Mouse (Mus musculus): Measurements from ENCODE around the gene A4gnt. TPM values are rescaled to one million over a fixed set of nuclear protein-coding genes. Genes with fewer than 3 reads are reported as not detected.

Gene A4gnt
- polyA plus RNA-seq, 1 experiment from 2014 or later, result not detected

DNA sequence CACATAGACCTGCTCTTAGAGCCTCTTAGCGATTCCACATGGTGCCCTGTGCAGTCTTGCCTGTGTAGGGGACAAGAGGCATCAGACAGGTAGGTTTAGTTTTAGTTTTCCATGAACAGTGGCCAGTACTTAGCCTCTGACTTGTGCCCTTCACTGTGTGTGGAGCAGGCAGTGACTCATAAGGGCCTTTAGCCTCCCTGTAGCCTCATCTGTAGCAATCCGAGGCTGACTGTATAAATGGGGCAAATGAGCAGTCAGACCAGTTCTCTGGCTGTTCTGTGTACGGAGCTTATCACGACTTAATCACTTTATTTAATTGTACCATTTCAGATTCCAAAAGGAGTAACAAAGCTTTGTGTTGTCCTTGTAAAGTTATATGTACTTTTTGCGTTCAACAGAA, 27.7 kb downstream of the A4gnt start:
- no peak overlapping the region for H3K4me2 ChIP-seq (ENCODE audit: low read depth, severe bottlenecking)
- no peaks in the 10 kb centered on the region for H3K27me3 ChIP-seq (ENCODE audit: control insufficient read depth, insufficient read depth, low read length)
- no peak overlapping the region for H3K27ac ChIP-seq (replicated peaks; ENCODE audit: low read depth, low read length)
- no peaks in the 10 kb centered on the region for H3K4me1 ChIP-seq (ENCODE audit: control insufficient read depth, insufficient read depth, low read length)
- no peaks in the 10 kb centered on the region for H3K9me3 ChIP-seq (ENCODE audit: control insufficient read depth, low read length)
- peaks cover 4% of the 10 kb centered on the region for H3K36me3 ChIP-seq (ENCODE audit: control insufficient read depth, insufficient read depth, low read length)
- H3K9ac ChIP-seq (ENCODE audit: low read length), result no peak overlapping the region
- no peak overlapping the region for H3K4me3 ChIP-seq (ENCODE audit: low read depth, low read length)
- 96% methylated on average over 5 of the region's 5 CpGs for WGBS
- DNase-seq (ENCODE audit: low spot score) (no peak), ATAC-seq (ENCODE audit: insufficient number of reproducible peaks, low FRiP score, low TSS enrichment, low read depth) (no peak)

GRCm38 (mm10) chr9:99645416-99645815, 33.1 kb downstream of the A4gnt start:
- no peak for ATAC-seq (ENCODE audit: insufficient number of reproducible peaks, low FRiP score, low TSS enrichment, low read depth)
- Histone ChIP-seq H3K4me2 (ENCODE audit: low read depth, severe bottlenecking) (no peak overlapping the region), H3K4me1 (ENCODE audit: control insufficient read depth, insufficient read depth, low read length) (no peaks in the 10 kb centered on the region), H3K4me3 (ENCODE audit: low read depth, low read length) (no peak overlapping the region), H3K27ac (replicated peaks; ENCODE audit: low read depth, low read length) (no peak overlapping the region), H3K27me3 (ENCODE audit: control insufficient read depth, insufficient read depth, low read length) (no peaks in the 10 kb centered on the region), H3K9ac (ENCODE audit: low read length) (no peak overlapping the region), H3K36me3 (ENCODE audit: control insufficient read depth, insufficient read depth, low read length) (peaks cover 11% of the 10 kb centered on the region), H3K9me3 (ENCODE audit: control insufficient read depth, low read length) (no peaks in the 10 kb centered on the region)
- WGBS, result 90% methylated on average over 6 of the region's 6 CpGs
- no peak for DNase-seq (ENCODE audit: low spot score)

DNA sequence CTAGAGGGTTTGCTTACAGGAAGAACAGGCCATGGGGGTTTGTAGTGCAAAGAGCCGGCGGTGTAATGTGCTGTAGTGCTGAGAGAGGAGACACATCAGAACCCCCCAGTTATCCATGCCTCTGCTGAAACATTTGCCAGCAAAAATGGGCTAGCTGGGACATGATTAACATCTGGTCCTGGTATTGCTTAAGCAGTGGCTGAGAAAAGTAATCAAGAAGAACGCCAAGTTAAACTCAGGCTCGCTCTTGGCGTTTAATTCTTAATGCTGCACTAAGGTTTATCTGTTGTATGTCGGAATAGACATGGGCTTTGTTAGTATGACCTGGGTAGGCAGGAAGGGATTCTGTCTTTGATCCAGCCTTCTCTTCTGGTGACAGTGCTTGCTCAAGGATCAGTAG, 33.8 kb downstream of the A4gnt start:
- WGBS, result 95% methylated on average over 6 of the region's 6 CpGs
- H3K27me3 ChIP-seq (ENCODE audit: control insufficient read depth, insufficient read depth, low read length), result no peaks in the 10 kb centered on the region
- no peak overlapping the region for H3K4me2 ChIP-seq (ENCODE audit: low read depth, severe bottlenecking)
- H3K4me1 ChIP-seq (ENCODE audit: control insufficient read depth, insufficient read depth, low read length), result no peaks in the 10 kb centered on the region
- DNase-seq (ENCODE audit: low spot score), result no peak
- no peak for ATAC-seq (ENCODE audit: insufficient number of reproducible peaks, low FRiP score, low TSS enrichment, low read depth)
- peaks cover 11% of the 10 kb centered on the region for H3K36me3 ChIP-seq (ENCODE audit: control insufficient read depth, insufficient read depth, low read length)
- H3K27ac ChIP-seq (replicated peaks; ENCODE audit: low read depth, low read length), result no peak overlapping the region
- no peak overlapping the region for H3K4me3 ChIP-seq (ENCODE audit: low read depth, low read length)
- H3K9me3 ChIP-seq (ENCODE audit: control insufficient read depth, low read length), result no peaks in the 10 kb centered on the region
- no peak overlapping the region for H3K9ac ChIP-seq (ENCODE audit: low read length)

- DNase-seq (ENCODE audit: low spot score) (no peak), ATAC-seq (ENCODE audit: insufficient number of reproducible peaks, low FRiP score, low TSS enrichment, low read depth) (no peak)
- Histone ChIP-seq H3K9ac (ENCODE audit: low read length) (no peak overlapping the region), H3K4me2 (ENCODE audit: low read depth, severe bottlenecking) (no peak overlapping the region), H3K9me3 (ENCODE audit: control insufficient read depth, low read length) (no peaks in the 10 kb centered on the region), H3K36me3 (ENCODE audit: control insufficient read depth, insufficient read depth, low read length) (peaks cover 9% of the 10 kb centered on the region; the same call in 1 of the 2 replicates), H3K27me3 (ENCODE audit: control insufficient read depth, insufficient read depth, low read length) (no peaks in the 10 kb centered on the region), H3K27ac (replicated peaks; ENCODE audit: low read depth, low read length) (no peak overlapping the region), H3K4me3 (ENCODE audit: low read depth, low read length) (no peak overlapping the region), H3K4me1 (ENCODE audit: control insufficient read depth, insufficient read depth, low read length) (no peaks in the 10 kb centered on the region)
- 82% methylated on average over 10 of the region's 10 CpGs for WGBS
These were observed 48.5 kb downstream of the A4gnt start for GRCm38 (mm10) chr9:99660756-99661155.

DNA sequence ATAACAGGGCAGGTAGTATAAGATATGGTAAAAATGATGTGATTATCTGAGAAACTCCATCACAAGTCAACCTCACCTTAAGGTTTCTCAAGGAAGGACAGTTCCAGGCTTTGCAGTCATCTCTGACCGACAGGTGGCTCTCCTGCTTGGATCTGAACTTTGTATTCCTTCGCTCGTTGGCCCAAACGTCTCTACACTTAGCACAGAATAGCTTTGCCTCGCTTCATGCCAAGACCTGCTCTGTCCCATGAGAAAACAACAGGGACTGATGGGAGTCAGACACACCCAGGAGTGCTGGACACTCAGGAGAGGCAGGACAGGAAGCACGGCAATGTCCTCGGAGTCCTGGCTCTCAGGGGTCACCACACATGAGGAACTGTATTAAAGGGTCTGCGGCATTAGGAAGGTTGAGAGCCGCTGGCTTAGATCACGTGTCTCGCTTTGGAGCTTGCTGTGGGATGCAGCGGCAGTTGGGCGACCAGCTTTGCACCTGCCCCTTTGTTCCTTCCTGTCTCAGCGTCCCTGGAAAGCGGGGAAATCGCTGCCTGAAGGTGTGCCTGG, 49.4 kb downstream of the A4gnt start:
- Histone ChIP-seq H3K4me3 (ENCODE audit: low read depth, low read length) (no peak overlapping the region), H3K4me2 (ENCODE audit: low read depth, severe bottlenecking) (no peak overlapping the region), H3K36me3 (ENCODE audit: control insufficient read depth, insufficient read depth, low read length) (peaks cover 9% of the 10 kb centered on the region; the same call in 1 of the 2 replicates), H3K27ac (replicated peaks; ENCODE audit: low read depth, low read length) (no peak overlapping the region), H3K9ac (ENCODE audit: low read length) (no peak overlapping the region), H3K27me3 (ENCODE audit: control insufficient read depth, insufficient read depth, low read length) (no peaks in the 10 kb centered on the region), H3K9me3 (ENCODE audit: control insufficient read depth, low read length) (no peaks in the 10 kb centered on the region), H3K4me1 (ENCODE audit: control insufficient read depth, insufficient read depth, low read length) (no peaks in the 10 kb centered on the region)
- DNase-seq (ENCODE audit: low spot score) (no peak), ATAC-seq (ENCODE audit: insufficient number of reproducible peaks, low FRiP score, low TSS enrichment, low read depth) (no peak)
- 82% methylated on average over 16 of the region's 16 CpGs for WGBS

DNA sequence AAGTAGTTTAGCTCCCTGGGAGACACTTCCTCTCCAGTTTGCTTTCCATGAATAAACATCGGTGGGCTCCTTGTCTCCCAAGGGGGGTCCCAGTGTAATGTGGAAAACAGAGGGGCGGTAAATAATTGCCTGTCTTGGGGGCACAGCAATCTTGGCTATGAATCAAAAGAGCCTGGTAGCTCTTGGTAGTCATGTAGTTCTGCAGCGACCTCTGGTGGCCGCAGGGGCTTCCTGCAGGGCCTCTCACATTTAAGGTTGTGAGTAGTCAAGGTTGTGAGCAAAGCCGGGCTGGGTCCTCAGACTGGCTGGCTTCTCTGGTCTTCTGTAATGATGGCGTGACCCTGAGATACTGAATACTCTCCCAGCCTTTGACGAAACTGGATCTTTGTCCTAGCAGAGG, 50.1 kb downstream of the A4gnt start:
- Histone ChIP-seq H3K36me3 (ENCODE audit: control insufficient read depth, insufficient read depth, low read length) (peaks cover 12% of the 10 kb centered on the region; the same call in 1 of the 2 replicates), H3K27ac (replicated peaks; ENCODE audit: low read depth, low read length) (no peak overlapping the region), H3K4me3 (ENCODE audit: low read depth, low read length) (no peak overlapping the region), H3K4me1 (ENCODE audit: control insufficient read depth, insufficient read depth, low read length) (no peaks in the 10 kb centered on the region), H3K9ac (ENCODE audit: low read length) (no peak overlapping the region), H3K4me2 (ENCODE audit: low read depth, severe bottlenecking) (no peak overlapping the region), H3K9me3 (ENCODE audit: control insufficient read depth, low read length) (no peaks in the 10 kb centered on the region), H3K27me3 (ENCODE audit: control insufficient read depth, insufficient read depth, low read length) (no peaks in the 10 kb centered on the region)
- 34% methylated on average over 7 of the region's 7 CpGs for WGBS
- ATAC-seq (ENCODE audit: insufficient number of reproducible peaks, low FRiP score, low TSS enrichment, low read depth) (no peak; the same call in 1 of the 2 replicates), DNase-seq (ENCODE audit: low spot score) (peak; percentile 88)

DNA sequence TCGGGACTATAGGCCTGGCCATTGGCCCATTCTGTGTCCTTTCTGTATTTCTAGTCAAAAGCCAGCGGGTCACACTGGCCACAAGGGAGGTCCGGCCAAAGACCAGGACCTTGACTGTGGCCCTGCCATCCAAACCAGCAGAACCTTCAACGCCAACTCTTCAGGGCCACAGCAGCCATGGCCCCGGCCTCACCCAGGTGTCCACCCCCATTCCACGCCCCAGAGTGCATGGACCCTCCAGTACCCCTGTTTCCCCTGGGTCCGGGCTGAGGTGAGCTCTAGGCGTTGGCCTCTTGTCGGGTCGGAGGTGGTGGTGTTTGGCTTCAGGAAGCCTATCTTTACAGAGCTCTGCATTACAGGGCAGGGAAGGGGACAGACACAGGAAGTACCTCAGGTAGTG, 50.6 kb downstream of the A4gnt start:
- ATAC-seq (ENCODE audit: insufficient number of reproducible peaks, low FRiP score, low TSS enrichment, low read depth), result no peak
- peaks cover 14% of the 10 kb centered on the region; the same call in 1 of the 2 replicates for H3K36me3 ChIP-seq (ENCODE audit: control insufficient read depth, insufficient read depth, low read length)

DNA sequence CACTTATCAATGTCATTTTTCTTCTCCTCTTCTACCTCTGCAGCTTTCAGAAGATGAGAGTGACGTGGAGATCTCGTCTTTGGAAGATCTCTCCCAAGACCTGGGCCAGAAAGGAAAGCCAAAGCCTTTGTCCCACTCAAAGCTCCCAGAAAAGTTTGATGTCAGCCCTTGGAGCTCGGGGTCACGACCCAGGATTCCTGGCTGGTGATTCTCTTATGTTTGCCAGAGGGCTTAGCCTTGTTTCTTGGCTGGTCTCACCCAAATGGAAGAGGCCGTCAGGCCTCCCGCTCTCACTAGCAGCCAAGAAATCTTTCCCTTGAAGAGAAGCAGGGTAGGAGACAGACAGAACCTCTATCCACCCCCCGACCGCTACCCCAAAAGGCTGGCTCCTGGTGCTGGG, 55.3 kb downstream of the A4gnt start:
- Histone ChIP-seq H3K27me3 (ENCODE audit: control insufficient read depth, insufficient read depth, low read length) (no peaks in the 10 kb centered on the region), H3K27ac (replicated peaks; ENCODE audit: low read depth, low read length) (no peak overlapping the region), H3K4me2 (ENCODE audit: low read depth, severe bottlenecking) (no peak overlapping the region), H3K4me1 (ENCODE audit: control insufficient read depth, insufficient read depth, low read length) (no peaks in the 10 kb centered on the region), H3K9me3 (ENCODE audit: control insufficient read depth, low read length) (no peaks in the 10 kb centered on the region), H3K4me3 (ENCODE audit: low read depth, low read length) (no peak overlapping the region), H3K36me3 (ENCODE audit: control insufficient read depth, insufficient read depth, low read length) (peaks cover 21% of the 10 kb centered on the region), H3K9ac (ENCODE audit: low read length) (no peak overlapping the region)
- DNase-seq (ENCODE audit: low spot score), result no peak
- WGBS, result 91% methylated on average over 8 of the region's 8 CpGs
- no peak for ATAC-seq (ENCODE audit: insufficient number of reproducible peaks, low FRiP score, low TSS enrichment, low read depth)

More for the DNA sequence above, 50.6 kb downstream of the A4gnt start:
- no peak overlapping the region for H3K9ac ChIP-seq (ENCODE audit: low read length)
- no peaks in the 10 kb centered on the region for H3K4me1 ChIP-seq (ENCODE audit: control insufficient read depth, insufficient read depth, low read length)
- H3K4me3 ChIP-seq (ENCODE audit: low read depth, low read length), result no peak overlapping the region
- H3K4me2 ChIP-seq (ENCODE audit: low read depth, severe bottlenecking), result no peak overlapping the region
- 94% methylated on average over 10 of the region's 10 CpGs for WGBS
- DNase-seq (ENCODE audit: low spot score), result no peak
- H3K27ac ChIP-seq (replicated peaks; ENCODE audit: low read depth, low read length), result no peak overlapping the region
- H3K27me3 ChIP-seq (ENCODE audit: control insufficient read depth, insufficient read depth, low read length), result no peaks in the 10 kb centered on the region
- H3K9me3 ChIP-seq (ENCODE audit: control insufficient read depth, low read length), result no peaks in the 10 kb centered on the region

GRCm38 (mm10) chr9:99671603-99672002, 59.3 kb downstream of the A4gnt start:
- peaks cover 12% of the 10 kb centered on the region for H3K36me3 ChIP-seq (ENCODE audit: control insufficient read depth, insufficient read depth, low read length)
- H3K4me3 ChIP-seq (ENCODE audit: low read depth, low read length), result no peak overlapping the region
- no peak overlapping the region for H3K27ac ChIP-seq (replicated peaks; ENCODE audit: low read depth, low read length)
- H3K4me2 ChIP-seq (ENCODE audit: low read depth, severe bottlenecking), result no peak overlapping the region
- no peak for DNase-seq (ENCODE audit: low spot score)
- no peaks in the 10 kb centered on the region for H3K27me3 ChIP-seq (ENCODE audit: control insufficient read depth, insufficient read depth, low read length)
- no peak for ATAC-seq (ENCODE audit: insufficient number of reproducible peaks, low FRiP score, low TSS enrichment, low read depth)
- H3K4me1 ChIP-seq (ENCODE audit: control insufficient read depth, insufficient read depth, low read length), result no peaks in the 10 kb centered on the region
- 33% methylated on average over 2 of the region's 2 CpGs for WGBS
- H3K9me3 ChIP-seq (ENCODE audit: control insufficient read depth, low read length), result no peaks in the 10 kb centered on the region
- no peak overlapping the region for H3K9ac ChIP-seq (ENCODE audit: low read length)

Measured in limb, embryonic 11.5 days (tissue).